Mouse (Mus musculus) urinary bladder, postnatal 10 days (tissue): ENCODE measurements around the gene Cldn9.

Experiments used
- DNase-seq: peaks from one replicate; pipeline ENCODE4 v3.0.0; 2022; ENCODE audit warnings: low spot score

The Cldn9 gene

GRCm38 (mm10) chr17:23680336-23680735 lies 3.5 kb downstream of the Cldn9 start:
- DNase-seq = no peak

DNA sequence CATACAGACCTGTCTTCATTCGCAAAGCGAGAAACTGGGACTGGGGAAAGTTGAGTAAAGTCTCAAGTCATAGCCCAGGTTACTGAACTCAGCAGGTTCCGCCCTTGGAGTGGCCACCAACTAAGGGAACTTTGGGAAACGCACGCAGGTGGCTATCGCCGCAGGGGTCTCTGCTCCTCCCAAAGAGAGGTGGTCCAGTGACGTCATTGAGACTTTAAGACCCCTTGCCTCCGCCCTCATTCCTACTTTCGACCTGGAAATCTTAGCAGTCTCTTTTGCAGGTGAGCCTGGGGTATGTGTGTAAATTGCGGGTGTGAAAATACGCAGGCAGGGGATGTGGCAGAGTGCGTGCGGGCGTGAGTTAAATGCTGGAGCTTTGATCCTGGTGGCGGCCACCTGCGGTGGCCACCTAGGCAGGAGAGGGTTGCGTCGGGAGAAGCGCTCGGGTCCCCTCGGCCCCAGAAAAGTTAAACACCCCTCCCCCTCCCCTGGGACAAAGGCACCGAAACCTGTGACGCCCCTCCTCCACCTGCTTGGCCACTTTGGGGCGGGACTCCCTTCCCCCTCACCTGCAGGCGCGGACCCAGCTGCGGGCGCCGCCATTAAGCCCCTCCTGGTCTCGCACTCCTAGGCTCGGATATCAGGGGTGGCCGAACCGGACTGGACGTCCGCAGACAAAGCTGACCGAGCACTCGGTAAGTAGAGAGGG lies 4.5 kb downstream of the Cldn9 start, which contains the start of gene Cldn6:
Gene Cldn6 (plus strand): TSS at position 123 of the 709 bp plus-strand sequence.
- DNase-seq = no peak

GRCm38 (mm10) chr17:23677236-23677679 lies 6.6 kb downstream of the Cldn9 start, which contains the start of gene Tnfrsf12a:
TSS of gene Tnfrsf12a (minus strand) at chr17:23677468.
- DNase-seq = no peak

DNA sequence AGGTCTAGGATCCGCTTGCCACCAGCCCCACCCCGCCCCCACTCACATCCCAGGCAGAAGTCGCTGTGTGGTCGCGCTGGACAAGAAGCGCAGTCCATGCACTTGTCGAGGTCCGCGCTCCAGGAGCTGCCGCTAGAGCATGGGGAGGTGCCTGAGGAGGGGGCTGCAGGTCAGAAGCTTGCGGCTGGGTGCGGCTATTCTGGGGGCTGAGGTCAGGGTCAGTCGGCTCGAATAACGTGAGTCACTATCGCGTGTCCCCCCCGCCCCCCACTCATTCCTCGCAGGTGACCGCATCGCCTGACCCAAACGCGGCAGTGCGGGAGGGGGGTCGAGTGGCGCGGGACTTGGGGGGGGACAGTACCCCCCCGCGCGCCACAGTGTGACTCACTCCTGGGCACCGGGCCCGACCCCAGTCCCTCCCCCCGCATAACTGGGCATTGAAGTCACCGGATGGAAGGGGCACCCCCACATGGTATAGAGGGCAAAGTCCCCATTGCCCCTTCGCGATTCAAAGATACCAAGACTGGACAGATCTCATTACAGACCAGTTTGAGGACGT lies 7.3 kb downstream of the Cldn9 start:
- DNase-seq = no peak

DNA sequence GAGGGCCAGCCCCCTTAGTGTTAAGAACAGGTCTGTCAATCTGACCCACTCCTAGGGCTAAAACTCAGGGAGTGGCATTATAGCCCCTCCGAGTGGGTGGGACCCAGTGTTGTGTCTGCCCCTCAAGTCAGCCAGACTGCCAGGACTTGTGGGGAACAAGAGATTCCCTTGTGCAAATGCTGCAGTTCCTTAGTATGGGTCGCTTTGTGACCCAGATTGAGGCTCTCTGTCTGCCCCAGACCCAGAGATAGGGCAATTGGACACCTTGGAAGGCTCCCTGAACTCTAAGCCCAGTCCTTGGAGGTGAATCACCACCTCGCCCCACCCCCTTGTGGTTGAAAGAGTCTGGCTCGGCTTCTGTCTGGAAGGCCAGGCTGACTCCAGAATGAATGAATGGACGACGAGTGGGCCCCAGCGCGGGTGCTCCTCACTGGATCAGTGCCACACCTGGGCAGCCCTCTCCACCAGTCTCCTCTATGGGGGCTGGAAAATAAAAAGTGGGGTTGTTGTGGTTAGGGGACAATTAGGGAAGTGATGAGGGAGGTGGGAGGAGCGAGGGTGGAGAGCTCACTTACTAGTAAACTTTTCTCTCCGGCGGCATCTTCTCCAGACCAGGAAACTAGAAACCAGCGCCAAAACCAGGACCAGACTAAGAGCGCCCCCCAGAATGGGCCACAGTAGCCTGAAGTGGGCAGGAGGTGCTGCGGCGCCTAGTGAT lies 8.1 kb downstream of the Cldn9 start:
- no peak for DNase-seq

GRCm38 (mm10) chr17:23675127-23675526 lies 8.7 kb downstream of the Cldn9 start:
- no peak for DNase-seq

- DNase-seq = no peak
Measured at GRCm38 (mm10) chr17:23674271-23674952, 9.4 kb downstream of the Cldn9 start.

DNA sequence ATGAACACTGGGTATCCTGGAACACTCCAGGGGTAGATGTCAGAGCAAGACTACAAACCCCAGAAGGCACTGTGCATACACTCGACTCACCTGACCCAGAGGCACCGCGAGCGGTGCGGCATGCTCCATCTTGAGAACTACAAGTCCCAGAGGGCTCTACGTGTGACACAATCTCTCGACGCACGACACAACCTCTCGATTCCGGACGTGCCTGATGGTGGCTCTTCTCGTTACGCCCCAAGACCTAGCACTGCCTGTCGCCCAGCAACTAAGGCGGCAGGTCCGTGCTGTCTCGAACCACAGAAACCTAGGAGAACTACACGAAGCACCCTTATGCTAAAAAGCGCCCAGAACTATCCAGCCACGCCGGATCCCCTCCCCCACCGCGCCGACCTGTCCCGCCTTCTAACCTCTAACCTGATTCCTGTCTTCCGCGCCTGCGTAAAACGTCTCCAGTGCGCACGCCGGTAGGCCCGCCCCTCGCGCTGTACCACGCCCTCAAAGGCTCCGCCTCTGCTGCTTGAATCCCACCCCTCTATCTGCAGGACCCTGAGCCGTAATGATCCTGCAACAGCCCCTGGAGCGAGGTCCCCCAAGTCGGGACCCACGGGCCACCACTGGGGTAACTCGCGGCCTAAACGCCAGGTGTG lies 10.3 kb downstream of the Cldn9 start, which contains the start of the genes Hcfc1r1 and Thoc6:
Gene Hcfc1r1 (plus strand): TSS at position 173 of the 650 bp plus-strand sequence.
Gene Thoc6 (minus strand): TSS at position 459 of the 650 bp plus-strand sequence.
- DNase-seq = peak; percentile 68

DNA sequence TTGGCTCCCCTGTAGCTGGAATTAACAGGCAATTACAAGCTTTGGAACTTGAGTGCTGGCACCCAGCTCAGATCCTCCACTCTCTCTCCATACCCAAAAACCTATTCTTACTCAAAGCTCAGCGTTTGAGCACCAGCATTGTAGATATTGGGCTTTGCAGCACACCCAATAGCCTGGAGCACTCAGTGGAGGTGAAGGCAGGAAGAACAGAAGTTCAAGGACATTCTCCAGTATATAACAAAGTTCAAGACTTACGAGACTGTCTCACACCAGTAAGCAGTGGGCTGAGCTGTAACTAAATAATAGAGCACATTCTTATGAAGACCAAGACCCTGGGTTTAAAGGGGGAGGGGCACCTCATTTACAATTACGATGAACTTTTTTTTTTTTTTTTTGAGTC lies 11.1 kb downstream of the Cldn9 start:
- no peak for DNase-seq

GRCm38 (mm10) chr17:23671519-23671918 lies 12.3 kb downstream of the Cldn9 start:
- no peak for DNase-seq

DNA sequence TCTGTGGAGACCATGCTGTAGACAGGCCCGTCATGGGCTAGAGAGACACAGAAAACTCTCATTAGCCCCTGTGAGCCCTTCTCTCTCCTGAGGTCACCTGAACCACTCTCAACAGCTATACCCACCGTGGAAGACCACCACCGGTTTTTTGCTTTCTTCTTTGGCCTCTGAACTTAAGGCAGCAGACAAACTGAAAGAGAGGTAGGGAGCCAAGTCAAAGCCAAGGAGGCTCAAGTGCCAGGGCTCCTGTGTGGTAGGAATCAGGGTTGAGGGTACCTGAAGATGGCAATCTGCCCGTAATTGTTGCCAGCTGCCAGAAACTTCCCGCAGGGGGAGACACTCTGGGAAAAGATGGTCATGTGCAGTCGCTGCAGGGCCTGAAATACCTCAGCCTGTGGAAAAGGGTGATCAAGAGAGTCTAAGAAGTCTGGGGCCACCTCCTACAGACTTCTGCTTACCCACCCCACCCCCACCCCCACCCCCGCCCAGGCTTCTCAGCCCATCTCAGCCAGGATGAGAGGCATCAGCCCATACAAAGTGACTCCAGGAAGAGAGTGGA lies 13.2 kb downstream of the Cldn9 start:
- no peak for DNase-seq

GRCm38 (mm10) chr17:23665511-23665910 lies 18.3 kb downstream of the Cldn9 start:
- no peak for DNase-seq

- DNase-seq = no peak
Measured at GRCm38 (mm10) chr17:23664556-23665021, 19.2 kb downstream of the Cldn9 start.

GRCm38 (mm10) chr17:23661526-23661925 lies 22.3 kb downstream of the Cldn9 start:
- DNase-seq = no peak

- no peak for DNase-seq
Measured at GRCm38 (mm10) chr17:23660876-23661200, 23.0 kb downstream of the Cldn9 start.

DNA sequence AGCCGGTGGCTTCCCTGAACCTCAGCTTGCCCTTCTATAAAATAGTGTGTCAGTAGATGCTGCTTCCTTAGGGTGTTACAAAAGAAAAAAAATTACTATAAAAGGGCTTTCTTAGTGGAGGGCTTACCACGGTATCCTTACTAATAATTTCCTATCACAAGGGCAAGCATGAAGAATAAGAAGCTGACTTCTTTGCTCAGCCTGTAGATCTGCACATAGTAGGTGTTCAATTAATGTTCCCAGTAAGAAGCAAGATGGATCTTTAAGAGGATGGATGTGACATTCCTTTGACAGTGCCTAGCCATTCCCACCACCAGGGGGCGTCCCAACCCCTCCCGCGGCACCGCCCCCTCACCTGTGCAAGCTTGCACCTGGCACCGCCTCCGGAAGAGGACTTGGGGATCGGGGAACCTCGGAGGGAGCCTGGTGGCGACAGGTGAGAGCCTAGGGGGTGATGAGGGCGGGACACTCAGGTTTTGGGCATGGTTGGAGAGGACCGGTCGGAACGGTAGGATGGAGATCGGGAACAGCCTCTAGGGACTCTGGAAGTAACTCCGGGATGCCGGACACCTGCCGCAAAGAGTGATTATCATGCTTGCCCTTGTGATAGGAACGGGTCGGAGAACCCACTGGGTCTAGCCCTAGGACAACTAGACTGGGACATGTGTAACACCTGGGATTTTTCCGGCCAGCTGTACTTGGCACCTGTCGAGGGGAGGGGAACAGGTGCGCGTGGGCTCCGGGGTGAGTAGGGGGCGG lies 23.5 kb downstream of the Cldn9 start, which contains the start of gene Bicdl2:
Gene Bicdl2 (plus strand): TSS at position 390 of the 759 bp plus-strand sequence.
- peak; percentile 59 for DNase-seq

GRCm38 (mm10) chr17:23658450-23658849 lies 25.4 kb downstream of the Cldn9 start:
- no peak for DNase-seq

- no peak for DNase-seq
Measured at GRCm38 (mm10) chr17:23654410-23654809, 29.4 kb downstream of the Cldn9 start.

- no peak for DNase-seq
Measured at GRCm38 (mm10) chr17:23654001-23654400, 29.8 kb downstream of the Cldn9 start.

GRCm38 (mm10) chr17:23653324-23653723 lies 30.5 kb downstream of the Cldn9 start:
- no peak for DNase-seq
